Mouse (Mus musculus): ENCODE data around the gene Cxcl16. TPM values are rescaled to one million over a fixed set of nuclear protein-coding genes. Genes with fewer than 3 reads are reported as not detected.

Gene Cxcl16
- 0.67 TPM for polyA plus RNA-seq (2017; shearing (Covaris generic))

GRCm38 (mm10) chr11:70459601-70460101, at the start of gene Cxcl16:
Gene Cxcl16, minus strand, starts transcription at chr11:70459984.

DNA sequence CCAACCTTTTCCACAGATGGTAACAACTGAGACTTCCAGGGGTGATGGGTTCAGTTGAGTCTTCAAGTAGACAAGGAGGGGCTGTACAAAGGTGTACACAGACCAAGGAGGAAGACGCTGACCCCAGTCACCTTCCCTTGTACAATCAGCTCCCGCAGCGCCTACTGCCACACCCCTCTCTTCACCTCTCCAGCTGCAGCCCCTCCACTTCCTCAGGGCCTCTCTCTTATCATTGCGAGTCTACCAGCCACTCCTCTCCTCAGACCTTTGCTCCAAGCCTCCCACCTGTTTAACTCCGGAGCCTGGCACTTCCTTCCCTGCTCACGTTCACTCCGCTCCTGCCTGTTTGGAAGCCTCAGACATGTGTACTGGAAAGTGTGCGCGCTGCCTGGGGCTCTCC, 45.2 kb upstream of the Cxcl16 start, which contains the start of gene Tm4sf5:
Gene Tm4sf5, plus strand, starts transcription at position 275 of the 400 bp plus-strand sequence.

DNA sequence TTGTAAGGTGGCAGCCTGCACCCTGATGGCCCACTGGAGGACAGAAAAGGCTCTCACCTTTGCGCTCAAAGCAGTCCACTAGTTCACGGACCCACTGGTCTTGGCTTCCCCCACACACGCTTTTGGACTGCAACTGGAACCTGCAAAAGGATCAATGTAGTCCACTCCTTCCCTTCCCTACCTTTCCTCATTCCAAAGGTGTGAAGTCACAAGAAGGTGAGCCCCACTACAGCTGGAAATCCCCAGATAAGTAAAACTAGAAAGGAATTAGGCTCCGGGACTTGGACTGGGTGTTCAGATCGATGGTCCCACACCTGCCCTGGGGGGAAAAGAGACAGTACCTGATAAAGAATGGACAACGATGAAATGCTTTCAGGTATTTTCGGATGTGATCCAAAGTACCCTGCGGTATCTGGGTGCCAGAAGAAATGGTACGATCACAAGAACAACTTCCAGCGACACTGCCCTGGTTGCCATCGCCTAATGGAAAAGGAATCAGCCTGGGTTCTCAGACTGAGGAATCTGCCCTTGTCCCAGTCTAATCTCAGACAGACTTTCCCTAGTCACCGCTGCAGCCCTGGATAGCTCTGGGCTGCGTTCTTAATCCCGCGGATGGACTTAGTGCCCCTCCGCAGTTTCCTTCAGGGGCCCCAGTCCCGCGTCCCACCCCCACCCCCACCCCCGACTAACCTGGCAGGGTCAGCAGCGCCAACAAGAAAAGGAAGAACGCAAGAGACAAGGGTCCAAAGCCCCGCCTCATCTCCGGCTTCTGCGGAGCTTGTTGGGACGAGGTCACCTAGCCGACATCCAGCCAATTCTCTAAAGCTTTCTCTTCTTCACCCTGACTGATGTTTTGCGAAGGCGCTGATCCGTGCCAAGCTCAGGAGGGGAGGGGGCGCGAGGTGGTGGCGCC, 840 bp downstream of the Cxcl16 start, which contains the start of gene Zmynd15:
Gene Zmynd15, plus strand, starts transcription at position 746 of the 913 bp plus-strand sequence.

GRCm38 (mm10) chr11:70451797-70452498, 7.8 kb downstream of the Cxcl16 start, which contains the start of gene Med11:
Gene Med11, plus strand, starts transcription at chr11:70451919.

GRCm38 (mm10) chr11:70432048-70432894, 27.5 kb downstream of the Cxcl16 start, which contains the start of gene Arrb2:
Gene Arrb2, plus strand, starts transcription at chr11:70432635.

GRCm38 (mm10) chr11:70409594-70410296, 50.0 kb downstream of the Cxcl16 start, which contains the start of gene Pelp1:
Gene Pelp1, minus strand, starts transcription at chr11:70410031.

Other genes with a start within 250 kb of the Cxcl16 start
- 0.19 TPM for gene Slc16a11, start 247.2 kb downstream of the Cxcl16 start, polyA plus RNA-seq (2017; shearing (Covaris generic))
- 1.00 TPM for gene Slc16a13, start 238.9 kb downstream of the Cxcl16 start, polyA plus RNA-seq (2017; shearing (Covaris generic))
- gene Bcl6b, start 230.2 kb downstream of the Cxcl16 start, polyA plus RNA-seq (2017; shearing (Covaris generic)): not detected
- gene 0610010K14Rik, start 222.1 kb downstream of the Cxcl16 start, polyA plus RNA-seq (2017; shearing (Covaris generic)): 100 TPM
- 3.2 TPM for gene Gm21988, start 220.2 kb downstream of the Cxcl16 start, polyA plus RNA-seq (2017; shearing (Covaris generic))
- 214 TPM for gene Rnasek, start 220.1 kb downstream of the Cxcl16 start, polyA plus RNA-seq (2017; shearing (Covaris generic))
- not detected for gene Alox12, start 204.6 kb downstream of the Cxcl16 start, polyA plus RNA-seq (2017; shearing (Covaris generic))
- gene Alox12e, start 137.4 kb downstream of the Cxcl16 start, polyA plus RNA-seq (2017; shearing (Covaris generic)): not detected
- not detected for gene Alox15, start 108.0 kb downstream of the Cxcl16 start, polyA plus RNA-seq (2017; shearing (Covaris generic))
- 12.9 TPM for gene Pelp1, start 50.0 kb downstream of the Cxcl16 start, polyA plus RNA-seq (2017; shearing (Covaris generic))
- 229 TPM for gene Arrb2, start 27.3 kb downstream of the Cxcl16 start, polyA plus RNA-seq (2017; shearing (Covaris generic))
- 64.7 TPM for gene Med11, start 8.1 kb downstream of the Cxcl16 start, polyA plus RNA-seq (2017; shearing (Covaris generic))
- not detected for gene Zmynd15, start 551 bp downstream of the Cxcl16 start, polyA plus RNA-seq (2017; shearing (Covaris generic))
- 0.55 TPM for gene Tm4sf5, start 45.3 kb upstream of the Cxcl16 start, polyA plus RNA-seq (2017; shearing (Covaris generic))
- gene Vmo1, start 54.6 kb upstream of the Cxcl16 start, polyA plus RNA-seq (2017; shearing (Covaris generic)): not detected
- gene Gltpd2, start 59.2 kb upstream of the Cxcl16 start, polyA plus RNA-seq (2017; shearing (Covaris generic)): not detected
- gene Psmb6, start 65.4 kb upstream of the Cxcl16 start, polyA plus RNA-seq (2017; shearing (Covaris generic)): 298 TPM
- gene Gm40193, start 73.0 kb upstream of the Cxcl16 start, polyA plus RNA-seq (2017; shearing (Covaris generic)): not detected
- 2.3 TPM for gene Pld2, start 80.1 kb upstream of the Cxcl16 start, polyA plus RNA-seq (2017; shearing (Covaris generic))
- 22.2 TPM for gene Mink1, start 102.9 kb upstream of the Cxcl16 start, polyA plus RNA-seq (2017; shearing (Covaris generic))
- gene 4930544D05Rik, start 155.9 kb upstream of the Cxcl16 start, polyA plus RNA-seq (2017; shearing (Covaris generic)): not detected
- 8.1 TPM for gene Chrne, start 159.2 kb upstream of the Cxcl16 start, polyA plus RNA-seq (2017; shearing (Covaris generic))
- not detected for gene Gp1ba, start 179.1 kb upstream of the Cxcl16 start, polyA plus RNA-seq (2017; shearing (Covaris generic))
- gene Rnf167, start 187.3 kb upstream of the Cxcl16 start, polyA plus RNA-seq (2017; shearing (Covaris generic)): 507 TPM
- gene Slc25a11, start 187.5 kb upstream of the Cxcl16 start, polyA plus RNA-seq (2017; shearing (Covaris generic)): 68.9 TPM
- gene Pfn1, start 194.7 kb upstream of the Cxcl16 start, polyA plus RNA-seq (2017; shearing (Covaris generic)): 2,460 TPM
- 16.3 TPM for gene Eno3, start 197.2 kb upstream of the Cxcl16 start, polyA plus RNA-seq (2017; shearing (Covaris generic))
- 48.7 TPM for gene Spag7, start 209.4 kb upstream of the Cxcl16 start, polyA plus RNA-seq (2017; shearing (Covaris generic))
- 34.9 TPM for gene Camta2, start 228.1 kb upstream of the Cxcl16 start, polyA plus RNA-seq (2017; shearing (Covaris generic))
- gene Inca1, start 240.2 kb upstream of the Cxcl16 start, polyA plus RNA-seq (2017; shearing (Covaris generic)): 0.65 TPM
- gene Kif1c, start 240.6 kb upstream of the Cxcl16 start, polyA plus RNA-seq (2017; shearing (Covaris generic)): 1.3 TPM

Measured in naive thymus-derived CD4-positive, alpha-beta T cell, adult 5 months (primary cell).